Mouse (Mus musculus) layer of hippocampus, adult 9-11 months (tissue): Measurements from ENCODE around the gene Slc39a9.
A peak's percentile ranks its signal among the peaks of the same experiment; 100 is the strongest.

Source experiments
- DNase-seq: peaks from one replicate; pipeline ENCODE4 v3.0.0; 2022

Gene Slc39a9

DNA sequence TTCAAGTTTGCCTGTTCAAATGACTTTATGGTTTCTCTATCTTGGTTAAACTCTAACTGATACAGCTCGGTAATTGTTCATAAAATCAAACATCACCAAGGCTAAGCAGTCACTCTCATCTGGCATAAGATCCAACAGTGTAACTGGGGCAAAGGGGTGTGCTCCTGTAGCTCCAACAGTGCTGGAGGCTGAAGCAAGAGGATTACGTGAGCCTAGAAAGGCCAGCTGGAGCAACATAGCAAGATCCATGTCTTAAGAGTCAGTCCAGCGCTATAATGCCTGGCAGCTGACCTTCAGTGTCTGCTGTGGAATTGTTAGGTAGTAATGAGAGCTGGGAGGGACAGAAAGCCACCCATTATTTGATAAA, 11.0 kb downstream of the Slc39a9 start:
- no peak for DNase-seq

GRCm38 (mm10) chr12:80658661-80659060, 15.0 kb downstream of the Slc39a9 start:
- peak; percentile 15 for DNase-seq

DNA sequence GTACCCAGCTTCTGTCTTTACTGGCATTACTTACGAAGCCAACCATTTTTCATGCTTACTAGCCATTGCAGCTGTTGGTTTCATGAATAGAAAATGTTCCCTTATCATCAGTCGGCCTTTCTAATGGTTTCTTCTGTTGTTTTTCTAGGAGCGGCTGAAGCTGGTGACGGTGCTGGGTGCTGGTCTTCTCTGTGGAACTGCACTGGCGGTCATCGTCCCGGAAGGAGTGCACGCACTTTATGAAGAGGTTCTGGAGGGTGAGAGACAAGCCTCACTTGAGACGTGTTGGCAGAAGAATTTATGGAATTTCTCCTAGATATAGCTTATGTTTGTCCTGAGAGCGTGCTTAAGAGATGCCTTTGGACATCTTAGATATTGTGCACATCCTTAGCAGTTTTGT, 18.6 kb downstream of the Slc39a9 start:
- no peak for DNase-seq

GRCm38 (mm10) chr12:80663935-80664334, 20.3 kb downstream of the Slc39a9 start:
- no peak for DNase-seq

- no peak for DNase-seq
Measured at GRCm38 (mm10) chr12:80668391-80668790, 24.7 kb downstream of the Slc39a9 start.

DNA sequence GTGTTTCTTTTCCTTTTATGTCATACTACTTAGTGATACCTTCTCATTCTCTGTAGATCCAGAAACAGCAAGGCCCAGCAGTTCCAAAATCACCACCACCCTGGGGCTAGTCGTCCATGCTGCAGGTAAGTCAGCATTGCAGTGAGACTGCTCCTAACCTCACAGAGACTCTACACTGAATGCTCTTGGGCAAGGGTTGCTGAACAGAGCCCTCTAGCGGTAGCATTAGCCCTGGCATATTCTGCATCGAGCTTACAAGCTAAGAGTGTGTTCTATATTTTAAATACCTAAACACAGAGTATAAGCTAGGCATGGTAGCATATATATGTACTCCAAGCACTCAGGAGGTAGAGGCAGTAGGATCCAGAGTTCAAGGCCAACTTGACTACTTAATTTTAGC, 29.5 kb downstream of the Slc39a9 start:
- DNase-seq: peak; percentile 42

- DNase-seq: peak; percentile 25
Measured at GRCm38 (mm10) chr12:80681340-80681739, 37.7 kb downstream of the Slc39a9 start.

DNA sequence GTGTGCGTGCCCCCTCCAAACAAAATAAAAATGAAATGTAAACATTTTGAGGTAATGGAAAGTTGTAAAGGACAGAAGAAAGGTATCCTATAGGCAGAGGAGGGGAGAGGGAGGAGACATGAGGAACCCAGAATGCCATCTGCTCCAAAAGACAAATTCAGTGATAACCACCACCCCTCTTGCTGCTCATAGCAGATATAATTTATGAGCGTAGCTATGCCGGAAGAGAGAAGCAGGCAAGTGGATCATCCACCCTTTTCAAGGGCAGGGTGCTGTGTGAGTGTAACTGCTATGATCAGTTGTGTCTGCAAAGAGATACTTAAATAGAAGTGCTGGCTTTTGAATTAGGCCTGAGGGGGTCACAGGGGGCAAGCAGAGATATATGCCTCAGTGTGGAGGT, 39.9 kb downstream of the Slc39a9 start:
- DNase-seq: no peak

DNA sequence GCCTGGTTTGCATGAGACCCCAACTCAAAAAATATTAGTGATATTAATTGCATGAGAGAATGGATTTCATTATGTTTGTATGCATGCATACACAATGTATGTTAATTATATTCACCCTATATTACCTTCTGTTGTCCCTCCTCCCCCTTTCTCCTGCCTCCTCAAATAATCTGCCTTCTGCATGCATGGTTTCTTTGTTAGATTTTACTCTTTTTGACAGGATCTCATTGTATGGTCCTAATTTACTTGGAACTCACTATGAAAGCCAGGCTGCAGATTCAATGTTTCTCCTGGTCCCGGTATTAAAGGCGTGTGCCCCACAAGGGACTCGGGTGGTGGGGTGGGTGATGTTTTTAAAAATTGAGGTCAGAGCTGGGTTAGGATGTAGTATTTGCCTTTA, 40.6 kb downstream of the Slc39a9 start:
- no peak for DNase-seq

- DNase-seq: peak; percentile 41
Measured at GRCm38 (mm10) chr12:80687788-80688211, 44.1 kb downstream of the Slc39a9 start.

DNA sequence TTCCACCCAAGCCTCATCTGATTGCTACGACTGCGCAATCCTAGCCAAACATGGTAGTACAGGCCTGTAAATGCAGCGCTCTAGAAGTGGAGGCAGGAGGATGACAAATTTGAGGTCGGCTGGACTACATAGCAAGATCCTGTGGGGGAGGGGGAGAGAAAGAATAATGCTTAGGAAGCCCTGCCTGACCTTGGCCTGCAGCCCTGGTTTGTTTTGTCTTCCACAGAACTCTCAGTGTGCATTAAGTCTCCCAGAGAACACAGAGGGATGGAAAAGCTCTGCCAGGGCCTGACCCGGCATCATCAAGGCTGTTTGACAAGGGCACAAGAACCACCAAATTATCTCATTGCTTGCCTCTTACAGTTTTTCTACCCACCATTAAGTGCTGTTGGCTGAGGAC, 46.0 kb downstream of the Slc39a9 start:
- DNase-seq: no peak

- no peak for DNase-seq
Measured at GRCm38 (mm10) chr12:80691671-80692091, 48.0 kb downstream of the Slc39a9 start.

- DNase-seq: peak; percentile 36
Measured at GRCm38 (mm10) chr12:80692269-80692972, 48.7 kb downstream of the Slc39a9 start, which contains the start of gene Plekhd1. TSS of gene Plekhd1 (plus strand) at chr12:80692591.

GRCm38 (mm10) chr12:80693700-80694099, 50.0 kb downstream of the Slc39a9 start:
- no peak for DNase-seq

- no peak for DNase-seq
Measured at GRCm38 (mm10) chr12:80695004-80695403, 51.3 kb downstream of the Slc39a9 start.

DNA sequence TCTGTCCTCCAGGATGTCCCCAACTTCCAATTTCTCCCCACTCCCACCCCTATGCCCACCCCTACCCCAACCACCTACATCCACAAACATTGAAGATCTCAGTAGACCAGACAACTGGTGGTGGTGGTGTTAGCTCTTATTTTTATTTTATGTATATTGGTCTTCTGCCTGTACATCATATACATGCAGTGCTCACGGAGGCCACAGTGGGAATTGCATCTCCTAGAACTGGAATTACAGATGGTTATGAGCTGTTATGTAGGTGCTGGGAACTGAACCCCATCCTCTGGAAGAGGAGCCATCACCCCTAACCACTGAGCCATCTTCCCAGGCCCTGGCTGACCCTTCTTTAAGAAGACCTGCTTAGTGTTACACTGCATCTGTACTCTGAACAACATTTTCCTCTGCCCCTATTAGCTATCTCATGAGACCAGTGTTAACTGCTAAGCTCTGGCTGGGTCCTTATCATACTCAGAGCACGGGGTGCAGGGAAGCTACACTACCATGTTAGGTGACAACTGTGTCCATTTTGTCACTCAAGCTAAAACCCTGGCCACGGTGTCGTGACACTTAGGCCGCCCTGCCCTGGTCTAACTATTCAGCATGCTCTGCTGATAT, 55.0 kb downstream of the Slc39a9 start:
- no peak for DNase-seq

GRCm38 (mm10) chr12:80699144-80699531, 55.5 kb downstream of the Slc39a9 start:
- no peak for DNase-seq

DNA sequence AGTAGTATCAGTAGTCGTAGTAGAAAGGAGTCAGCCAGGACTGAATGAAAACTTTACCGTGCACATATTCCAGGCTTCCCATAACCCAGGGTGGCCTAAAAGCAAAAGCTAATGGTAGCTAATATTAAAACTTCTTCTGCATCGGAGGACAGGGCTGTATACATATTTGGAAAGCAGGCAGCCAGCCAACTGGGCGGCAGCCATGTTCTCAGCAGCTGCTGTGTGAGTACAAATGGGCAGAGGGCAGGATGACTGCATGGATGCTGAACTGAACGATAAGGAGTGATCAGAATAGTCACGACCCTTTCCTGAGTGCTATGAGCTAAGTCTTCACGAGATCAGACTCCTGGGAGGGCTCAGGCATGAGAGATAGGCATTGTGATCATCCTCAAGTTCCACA, 57.6 kb downstream of the Slc39a9 start:
- DNase-seq: no peak

DNA sequence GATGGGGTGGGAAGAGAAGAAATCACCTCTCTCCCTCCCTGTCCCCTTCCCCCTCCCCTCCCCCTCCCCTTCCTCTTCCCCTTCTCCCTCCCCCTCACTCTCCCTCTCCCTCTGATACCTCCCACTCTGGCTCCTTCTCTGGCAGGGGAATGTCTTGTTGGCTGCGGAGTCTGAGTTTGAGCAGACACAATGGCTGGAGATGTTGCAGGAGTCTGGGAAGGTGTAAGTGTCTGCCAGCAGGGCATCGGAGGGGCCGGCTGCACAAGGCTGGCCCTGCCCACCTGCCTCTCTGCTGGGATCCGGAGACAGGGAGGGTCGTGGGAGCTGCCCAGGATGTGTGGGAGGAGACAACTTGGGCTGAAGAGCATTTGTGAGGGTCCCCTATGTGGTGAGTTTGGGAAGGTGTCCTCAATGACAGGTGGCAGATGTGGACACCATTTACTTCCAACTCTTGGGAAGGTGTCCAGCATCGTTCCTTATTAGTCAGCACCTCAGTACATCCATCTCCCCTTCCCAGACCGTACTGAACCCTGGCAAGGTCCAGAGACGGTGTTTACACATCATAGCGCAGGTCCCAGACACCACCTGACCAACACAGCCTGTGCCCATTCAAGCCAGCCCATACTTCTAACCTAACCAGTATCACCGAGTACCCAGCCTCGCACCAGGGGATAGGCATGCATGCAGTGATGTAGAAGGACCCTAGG, 62.7 kb downstream of the Slc39a9 start:
- DNase-seq: no peak

- no peak for DNase-seq
Measured at GRCm38 (mm10) chr12:80706915-80707604, 63.4 kb downstream of the Slc39a9 start.

GRCm38 (mm10) chr12:80715915-80716314, 72.2 kb downstream of the Slc39a9 start:
- no peak for DNase-seq

DNA sequence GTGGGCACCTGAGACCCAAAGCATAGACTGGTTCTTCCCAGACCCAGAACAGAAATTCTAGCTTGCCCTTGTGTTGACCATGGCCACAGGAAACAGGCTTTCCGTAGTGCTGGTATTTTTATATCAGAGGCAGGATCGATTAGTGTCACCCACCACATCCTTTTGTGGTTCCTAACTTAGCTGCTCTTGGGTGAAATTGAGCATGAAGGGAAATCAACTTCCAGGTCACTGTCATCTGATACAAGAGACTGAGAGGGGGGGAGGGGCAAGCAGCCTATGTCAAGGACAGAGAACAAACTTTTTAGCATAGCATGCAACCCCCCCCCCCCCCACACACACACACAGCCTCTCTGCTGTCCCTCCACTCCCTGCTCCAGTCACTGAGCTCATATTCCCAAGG, 75.5 kb downstream of the Slc39a9 start:
- DNase-seq: no peak

GRCm38 (mm10) chr12:80720507-80720906, 76.8 kb downstream of the Slc39a9 start:
- no peak for DNase-seq
